Mouse (Mus musculus): Measurements from ENCODE around the gene Rars2. TPM values are rescaled to one million over a fixed set of nuclear protein-coding genes. Genes with fewer than 3 reads are reported as not detected.

Rars2 gene
- polyA plus RNA-seq, 1 experiment from 2014 or later, result 58.5 TPM

GRCm38 (mm10) chr4:34703029-34703428 is 88.3 kb downstream of the Rars2 start:
- Histone ChIP-seq H3K4me1 (replicated peaks; ENCODE audit: control insufficient read depth, insufficient read depth, low read length) (no peaks in the 10 kb centered on the region), H3K27ac (ENCODE audit: low read length) (no peak overlapping the region), H3K9me3 (ENCODE audit: control insufficient read depth, low read length) (no peaks in the 10 kb centered on the region), H3K9ac (ENCODE audit: low read length) (no peak overlapping the region), H3K4me2 (ENCODE audit: low read depth, low read length) (no peak overlapping the region), H3K27me3 (ENCODE audit: control insufficient read depth, insufficient read depth, low read depth, low read length) (no peaks in the 10 kb centered on the region), H3K4me3 (ENCODE audit: low read length) (no peak overlapping the region), H3K36me3 (ENCODE audit: control insufficient read depth, insufficient read depth, low read length) (no peaks in the 10 kb centered on the region)
- WGBS, result 67% methylated on average over 4 of the region's 4 CpGs
- ATAC-seq (ENCODE audit: low read depth), result no peak

- no peaks in the 10 kb centered on the region for H3K9me3 ChIP-seq (ENCODE audit: control insufficient read depth, low read length)
- no peak for ATAC-seq (ENCODE audit: low read depth)
- WGBS, result 68% methylated on average over 3 of the region's 3 CpGs
Measured at GRCm38 (mm10) chr4:34707248-34707647, 92.5 kb downstream of the Rars2 start.

GRCm38 (mm10) chr4:34708127-34708526 is 93.4 kb downstream of the Rars2 start:
- Histone ChIP-seq H3K4me1 (replicated peaks; ENCODE audit: control insufficient read depth, insufficient read depth, low read length) (no peaks in the 10 kb centered on the region), H3K27me3 (ENCODE audit: control insufficient read depth, insufficient read depth, low read depth, low read length) (no peaks in the 10 kb centered on the region), H3K9ac (ENCODE audit: low read length) (no peak overlapping the region), H3K4me2 (ENCODE audit: low read depth, low read length) (no peak overlapping the region), H3K9me3 (ENCODE audit: control insufficient read depth, low read length) (no peaks in the 10 kb centered on the region), H3K36me3 (ENCODE audit: control insufficient read depth, insufficient read depth, low read length) (no peaks in the 10 kb centered on the region), H3K4me3 (ENCODE audit: low read length) (no peak overlapping the region), H3K27ac (ENCODE audit: low read length) (no peak overlapping the region)
- 61% methylated on average over 3 of the region's 3 CpGs for WGBS
- no peak for ATAC-seq (ENCODE audit: low read depth)

More at GRCm38 (mm10) chr4:34707248-34707647, 92.5 kb downstream of the Rars2 start:
- Histone ChIP-seq H3K4me2 (ENCODE audit: low read depth, low read length) (no peak overlapping the region), H3K27me3 (ENCODE audit: control insufficient read depth, insufficient read depth, low read depth, low read length) (no peaks in the 10 kb centered on the region), H3K4me1 (replicated peaks; ENCODE audit: control insufficient read depth, insufficient read depth, low read length) (no peaks in the 10 kb centered on the region), H3K36me3 (ENCODE audit: control insufficient read depth, insufficient read depth, low read length) (no peaks in the 10 kb centered on the region), H3K4me3 (ENCODE audit: low read length) (no peak overlapping the region), H3K27ac (ENCODE audit: low read length) (no peak overlapping the region), H3K9ac (ENCODE audit: low read length) (no peak overlapping the region)

Other genes with a start within 250 kb of the Rars2 start
- gene Akirin2, start 64.0 kb upstream of the Rars2 start, polyA plus RNA-seq (2015; fragmentation: Nextera tagmentation; extraction: Ambion mirVana), result 20.0 and 26.0 TPM in 2 replicates
- 84.9 TPM in 2 replicates for gene Orc3, start within 50 bp of the Rars2 start, polyA plus RNA-seq (2015; fragmentation: Nextera tagmentation; extraction: Ambion mirVana)
- 55.2 and 63.6 TPM in 2 replicates for gene Slc35a1, start 72.5 kb downstream of the Rars2 start, polyA plus RNA-seq (2015; fragmentation: Nextera tagmentation; extraction: Ambion mirVana)
- 11.1 and 13.2 TPM in 2 replicates for gene Cfap206, start 115.2 kb downstream of the Rars2 start, polyA plus RNA-seq (2015; fragmentation: Nextera tagmentation; extraction: Ambion mirVana)
- not detected in 2 replicates for gene Gm136, start 141.3 kb downstream of the Rars2 start, polyA plus RNA-seq (2015; fragmentation: Nextera tagmentation; extraction: Ambion mirVana)
- gene Smim8, start 163.5 kb downstream of the Rars2 start, polyA plus RNA-seq (2015; fragmentation: Nextera tagmentation; extraction: Ambion mirVana), result 46.8 and 49.5 TPM in 2 replicates